Mouse (Mus musculus): Measurements from ENCODE around the gene Col26a1. TPM values are rescaled to one million over a fixed set of nuclear protein-coding genes. Genes with fewer than 3 reads are reported as not detected.

The Col26a1 gene
- total RNA-seq, 2 experiments from 2014 or later = 0.26 to 0.43 TPM

DNA sequence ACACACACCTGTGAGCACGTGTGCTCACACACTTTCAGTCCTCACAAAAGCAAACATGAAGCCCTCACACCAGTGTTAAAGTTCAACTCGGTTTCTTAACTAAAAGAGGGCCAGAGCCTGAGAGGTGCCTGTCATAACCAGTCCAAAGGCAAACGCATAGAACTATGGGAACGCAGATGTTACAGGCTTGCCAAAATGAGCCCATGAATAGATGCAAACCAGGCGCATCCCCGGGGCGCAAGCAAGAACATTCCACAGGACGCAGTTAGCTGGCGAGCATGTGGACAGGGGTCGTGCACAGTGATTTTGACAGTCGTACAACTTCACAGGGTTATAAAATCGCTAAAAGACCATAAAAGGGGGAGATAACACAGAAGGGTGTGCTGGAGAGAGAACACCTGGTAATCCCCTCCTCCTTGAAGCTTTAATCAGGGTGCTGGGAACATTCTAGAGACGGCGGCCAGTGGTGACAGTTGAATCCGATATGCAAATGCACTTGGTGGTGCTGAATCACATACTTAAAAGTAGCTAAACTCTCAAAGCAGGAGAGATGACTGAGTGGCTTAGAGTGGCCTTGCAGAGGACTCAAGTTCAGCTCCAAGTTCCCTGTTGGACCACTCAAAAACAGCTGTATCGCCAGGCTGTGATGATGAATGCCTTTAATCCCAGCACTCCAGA lies 76.5 kb downstream of the Col26a1 start:
- no peak for DNase-seq

- DNase-seq = no peak
These were observed 78.0 kb downstream of the Col26a1 start for GRCm38 (mm10) chr5:136805019-136805418.

DNA sequence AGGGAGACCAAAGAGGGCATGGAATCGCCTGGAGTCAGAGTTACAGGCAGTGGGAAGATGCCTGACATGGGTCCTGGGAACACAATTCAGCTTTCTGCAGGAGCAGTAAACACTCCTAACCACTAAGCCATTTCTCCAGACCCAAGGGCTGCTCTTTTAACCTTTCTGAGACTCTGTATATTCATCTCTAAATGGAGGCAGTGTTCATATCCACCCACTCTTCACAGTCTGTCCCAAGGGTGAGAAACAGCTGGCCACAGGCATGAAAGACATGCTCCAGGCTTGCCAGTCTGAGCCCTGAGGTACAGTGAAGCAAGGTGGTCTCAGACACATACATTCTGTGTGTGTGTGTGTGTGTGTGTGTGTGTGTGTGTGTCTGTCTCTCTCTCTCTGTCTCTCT lies 78.8 kb downstream of the Col26a1 start:
- DNase-seq = no peak

DNA sequence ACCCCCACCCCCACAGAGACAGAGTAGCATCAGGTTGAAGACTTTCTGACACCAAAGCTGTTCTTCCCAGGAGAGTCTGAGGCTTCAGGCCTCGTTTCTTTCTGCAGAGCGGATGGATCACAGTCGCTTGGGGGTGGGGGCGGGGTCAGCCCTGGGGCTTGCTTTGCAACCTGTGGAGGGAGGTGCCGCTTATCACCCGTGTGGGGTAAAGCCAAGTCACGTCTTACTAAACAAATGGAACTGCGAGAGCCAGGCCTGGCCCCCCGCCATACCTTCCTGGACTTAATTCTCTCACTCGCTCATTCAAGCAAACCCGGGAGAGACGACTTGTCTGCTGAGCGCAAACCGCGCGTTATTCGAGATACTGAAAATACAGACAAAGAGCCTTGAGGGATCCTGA lies 80.3 kb downstream of the Col26a1 start:
- DNase-seq = peak in 1 of 2 experiments; percentile 23

- DNase-seq = no peak
These were observed 86.1 kb downstream of the Col26a1 start for GRCm38 (mm10) chr5:136796917-136797316.

DNA sequence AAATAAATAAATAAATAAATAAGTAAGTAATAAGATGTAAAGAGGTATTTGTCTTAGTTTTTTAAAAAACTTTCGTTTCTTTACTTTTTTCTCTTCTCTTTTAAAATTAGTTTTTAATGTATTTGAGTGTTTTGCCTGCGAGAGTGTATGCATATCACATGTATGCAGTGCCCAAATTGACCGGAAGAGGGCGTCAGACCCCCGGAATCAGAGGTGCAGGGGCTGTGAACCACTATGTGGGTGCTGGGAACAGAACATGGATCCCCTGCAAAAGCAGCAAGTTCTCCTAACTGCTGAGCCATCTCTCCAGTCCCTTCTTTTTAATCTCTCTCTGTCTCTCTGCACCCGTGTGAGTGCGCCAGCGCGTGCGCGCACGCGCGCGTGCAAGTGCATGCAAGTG lies 89.2 kb downstream of the Col26a1 start:
- DNase-seq = no peak

DNA sequence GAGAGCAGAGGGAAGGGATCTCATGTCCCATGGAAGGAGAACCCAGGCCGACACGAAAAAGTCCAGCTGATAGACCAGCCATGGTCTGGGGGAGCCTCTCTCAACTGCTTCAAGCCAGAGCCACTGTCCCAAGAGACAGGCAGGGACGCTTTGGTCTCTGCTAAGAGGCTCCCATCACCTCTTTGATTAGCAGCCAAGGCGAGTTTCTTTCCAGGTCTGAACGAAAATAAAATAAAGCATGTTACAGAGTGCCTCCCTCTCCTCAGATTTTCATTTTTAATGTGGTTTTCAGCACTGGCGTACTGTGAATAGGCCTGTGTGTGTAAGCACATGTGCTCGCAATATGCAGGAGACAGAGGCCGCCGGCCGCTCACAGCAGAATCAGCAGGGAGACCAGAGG lies 90.5 kb downstream of the Col26a1 start:
- no peak for DNase-seq

DNA sequence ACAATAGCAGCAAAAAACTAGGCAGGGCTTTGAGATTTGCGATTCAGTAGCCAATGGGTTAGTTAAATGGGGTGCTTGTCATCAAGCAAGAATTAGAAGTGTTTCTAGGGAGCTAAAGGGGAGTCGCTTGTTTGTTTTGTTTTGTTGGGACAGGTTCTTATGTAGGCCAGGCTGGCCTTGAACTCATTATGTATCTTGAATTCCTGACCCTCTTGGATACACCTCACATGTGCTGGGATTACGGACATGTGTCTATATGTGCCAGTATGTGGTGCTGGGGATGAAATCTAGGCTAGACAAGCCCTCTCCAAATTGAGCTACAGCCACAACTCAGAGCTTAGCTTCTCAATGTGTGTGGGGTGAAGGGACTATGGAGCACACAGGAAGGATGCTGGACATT lies 91.8 kb downstream of the Col26a1 start:
- DNase-seq = no peak

- DNase-seq = peak; percentile 86 to 87
These were observed 92.3 kb downstream of the Col26a1 start for GRCm38 (mm10) chr5:136790570-136791196.

- DNase-seq = no peak
These were observed 98.5 kb downstream of the Col26a1 start for GRCm38 (mm10) chr5:136784531-136784930.

GRCm38 (mm10) chr5:136782600-136782999 lies 100.4 kb downstream of the Col26a1 start:
- DNase-seq = no peak

- DNase-seq = peak; percentile 48 to 60
These were observed 102.5 kb downstream of the Col26a1 start for GRCm38 (mm10) chr5:136780465-136780864.

DNA sequence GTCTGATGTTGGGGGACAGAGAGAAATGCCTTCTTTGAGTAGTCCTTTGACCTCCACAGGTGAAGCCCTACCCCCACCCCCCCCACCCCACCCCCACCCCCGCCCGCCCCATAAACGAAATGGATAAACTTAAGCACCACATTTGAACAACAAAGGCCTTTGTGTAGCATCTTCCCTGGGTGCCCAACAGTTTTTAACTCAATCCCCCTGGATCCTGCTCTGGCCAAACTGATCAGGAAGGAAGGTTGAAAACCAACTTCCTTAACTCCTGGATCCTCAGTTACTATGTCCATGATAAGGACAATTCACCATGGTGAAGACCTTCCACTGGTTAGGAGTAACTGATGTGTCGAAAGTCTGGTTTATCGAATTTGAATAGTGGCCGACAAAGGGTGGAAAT lies 103.1 kb downstream of the Col26a1 start:
- no peak for DNase-seq

GRCm38 (mm10) chr5:136775548-136775947 lies 107.5 kb downstream of the Col26a1 start:
- no peak for DNase-seq

GRCm38 (mm10) chr5:136773044-136774039 lies 109.7 kb downstream of the Col26a1 start:
- DNase-seq = no peak

DNA sequence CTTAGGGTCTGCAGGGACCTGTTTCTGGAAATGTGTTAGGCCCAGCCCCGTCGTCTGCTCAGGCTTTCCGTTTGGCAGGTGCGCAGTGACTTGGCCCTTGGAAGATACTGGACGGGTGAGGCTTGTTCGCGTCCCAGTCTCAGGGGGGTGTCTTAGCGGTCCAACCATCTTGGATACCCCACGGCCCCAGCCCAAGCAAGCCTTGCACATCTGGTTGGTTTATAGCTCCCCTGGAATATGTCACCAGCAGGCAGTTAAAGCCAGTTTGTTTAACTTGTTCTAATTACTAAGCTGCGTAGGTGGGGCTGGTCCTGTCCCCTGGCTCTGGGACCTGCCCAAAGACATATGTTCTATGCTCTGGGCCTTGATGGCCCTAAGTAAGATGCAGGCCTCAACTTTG lies 111.9 kb downstream of the Col26a1 start:
- DNase-seq = no peak

- DNase-seq = no peak
These were observed 115.7 kb downstream of the Col26a1 start for GRCm38 (mm10) chr5:136767304-136767703.

GRCm38 (mm10) chr5:136764157-136764669 lies 118.8 kb downstream of the Col26a1 start:
- no peak for DNase-seq

GRCm38 (mm10) chr5:136760345-136760744 lies 122.7 kb downstream of the Col26a1 start:
- DNase-seq = no peak

DNA sequence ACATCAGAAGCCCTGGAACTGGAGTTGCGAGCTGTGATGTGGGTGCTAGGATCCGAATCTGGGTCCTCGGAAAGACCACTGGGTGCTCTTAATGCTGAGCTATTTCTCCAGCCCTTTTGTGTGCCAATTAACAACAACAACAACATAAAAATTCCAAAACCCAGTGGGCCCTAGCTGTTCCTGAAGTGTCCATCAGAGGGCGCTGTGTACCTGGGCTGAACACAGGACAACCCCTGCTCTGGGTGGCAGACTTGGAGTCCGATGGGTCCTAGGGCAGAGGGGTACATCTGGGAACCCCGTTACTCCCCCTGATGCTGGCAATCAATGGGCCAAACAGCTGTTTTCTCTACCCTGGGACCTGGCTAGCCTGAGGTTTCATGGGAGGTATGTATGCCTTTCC lies 123.2 kb downstream of the Col26a1 start:
- DNase-seq = no peak

DNA sequence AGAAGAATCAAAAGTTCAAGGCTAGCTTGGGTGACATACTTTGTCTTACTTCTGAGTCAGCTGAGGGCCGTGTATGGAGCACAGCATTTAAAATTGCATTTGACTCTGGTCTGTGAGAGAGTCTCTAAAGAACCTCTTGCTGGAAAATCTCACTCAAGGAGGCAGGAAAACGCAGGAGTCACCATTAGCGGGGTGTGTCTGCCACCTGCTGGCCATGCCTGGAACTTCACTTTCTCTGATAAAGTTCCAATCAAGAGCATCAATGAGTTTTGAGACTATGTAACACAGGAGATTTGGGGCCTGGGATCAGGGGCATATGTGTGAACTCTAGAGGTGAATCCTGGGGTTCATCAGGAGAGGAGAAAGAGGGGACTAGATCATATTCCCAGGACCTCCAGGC lies 127.3 kb downstream of the Col26a1 start:
- DNase-seq = peak; percentile 66 to 76

- peak; percentile 20 to 22 for DNase-seq
These were observed 128.9 kb downstream of the Col26a1 start for GRCm38 (mm10) chr5:136754053-136754591.

Data from adrenal gland, postnatal 36 days (tissue).